Mouse (Mus musculus): Measurements from ENCODE around the gene Rnf220. TPM values are rescaled to one million over a fixed set of nuclear protein-coding genes. Genes with fewer than 3 reads are reported as not detected.

The Rnf220 gene
- total and polyA plus RNA-seq, 2 experiments: 13.3 to 31.0 TPM

- Histone ChIP-seq H3K4me1 (ENCODE audit: control insufficient read depth, insufficient read depth, low read length) (no peaks in the 10 kb centered on the region), H3K79me2 (ENCODE audit: control insufficient read depth, insufficient read depth, low read length) (no peaks in the 10 kb centered on the region), H3K27me3 (ENCODE audit: control insufficient read depth, insufficient read depth, low read length) (no peaks in the 10 kb centered on the region), H3K27ac (replicated peaks; ENCODE audit: insufficient read depth, low read depth, low read length) (no peak overlapping the region), H3K9ac (ENCODE audit: low read depth, low read length) (no peak overlapping the region), H3K4me3 (ENCODE audit: insufficient read depth, low read depth, low read length) (no peak overlapping the region), H3K36me3 (ENCODE audit: control insufficient read depth, insufficient read depth, low read length) (no peaks in the 10 kb centered on the region)
- WGBS: 86% methylated on average over 6 of the region's 6 CpGs
- TF ChIP-seq POLR2A (IDR thresholded peaks at IDR 0.05; ENCODE audit: extremely low read depth, insufficient read depth, low read length) (no peak), CTCF (IDR thresholded peaks at IDR 0.05; ENCODE audit: low read depth, low read length) (no peak)
- DNase-seq (ENCODE audit: extremely low read depth, low read depth, low spot score): no peak
These were observed 91.6 kb downstream of the Rnf220 start for GRCm38 (mm10) chr4:117405211-117405610.

- Histone ChIP-seq H3K4me1 (ENCODE audit: control insufficient read depth, insufficient read depth, low read length) (no peaks in the 10 kb centered on the region), H3K27me3 (ENCODE audit: control insufficient read depth, insufficient read depth, low read length) (no peaks in the 10 kb centered on the region), H3K79me2 (ENCODE audit: control insufficient read depth, insufficient read depth, low read length) (no peaks in the 10 kb centered on the region), H3K36me3 (ENCODE audit: control insufficient read depth, insufficient read depth, low read length) (no peaks in the 10 kb centered on the region), H3K27ac (replicated peaks; ENCODE audit: insufficient read depth, low read depth, low read length) (no peak overlapping the region), H3K4me3 (ENCODE audit: insufficient read depth, low read depth, low read length) (no peak overlapping the region), H3K9ac (ENCODE audit: low read depth, low read length) (no peak overlapping the region)
- TF ChIP-seq CTCF (IDR thresholded peaks at IDR 0.05; ENCODE audit: low read depth, low read length) (no peak), POLR2A (IDR thresholded peaks at IDR 0.05; ENCODE audit: extremely low read depth, insufficient read depth, low read length) (no peak)
- WGBS: 42% methylated on average over 3 of the region's 3 CpGs
- DNase-seq (ENCODE audit: extremely low read depth, low read depth, low spot score): no peak
These were observed 93.4 kb downstream of the Rnf220 start for GRCm38 (mm10) chr4:117403411-117403810.

GRCm38 (mm10) chr4:117397128-117397527, 99.7 kb downstream of the Rnf220 start:
- Histone ChIP-seq H3K27ac (replicated peaks; ENCODE audit: insufficient read depth, low read depth, low read length) (no peak overlapping the region), H3K9ac (ENCODE audit: low read depth, low read length) (no peak overlapping the region), H3K4me3 (ENCODE audit: insufficient read depth, low read depth, low read length) (no peak overlapping the region), H3K4me1 (ENCODE audit: control insufficient read depth, insufficient read depth, low read length) (no peaks in the 10 kb centered on the region), H3K36me3 (ENCODE audit: control insufficient read depth, insufficient read depth, low read length) (no peaks in the 10 kb centered on the region), H3K79me2 (ENCODE audit: control insufficient read depth, insufficient read depth, low read length) (no peaks in the 10 kb centered on the region), H3K27me3 (ENCODE audit: control insufficient read depth, insufficient read depth, low read length) (peaks cover 8% of the 10 kb centered on the region; the same call in 1 of the 2 replicates)
- WGBS: 73% methylated on average over 11 of the region's 11 CpGs
- DNase-seq (ENCODE audit: extremely low read depth, low read depth, low spot score): no peak
- TF ChIP-seq CTCF (IDR thresholded peaks at IDR 0.05; ENCODE audit: low read depth, low read length) (no peak), POLR2A (IDR thresholded peaks at IDR 0.05; ENCODE audit: extremely low read depth, insufficient read depth, low read length) (no peak)

- Histone ChIP-seq H3K4me3 (ENCODE audit: insufficient read depth, low read depth, low read length) (no peak overlapping the region), H3K36me3 (ENCODE audit: control insufficient read depth, insufficient read depth, low read length) (no peaks in the 10 kb centered on the region), H3K79me2 (ENCODE audit: control insufficient read depth, insufficient read depth, low read length) (no peaks in the 10 kb centered on the region), H3K9ac (ENCODE audit: low read depth, low read length) (no peak overlapping the region), H3K27me3 (ENCODE audit: control insufficient read depth, insufficient read depth, low read length) (peaks cover 10% of the 10 kb centered on the region; the same call in 1 of the 2 replicates), H3K27ac (replicated peaks; ENCODE audit: insufficient read depth, low read depth, low read length) (no peak overlapping the region), H3K4me1 (ENCODE audit: control insufficient read depth, insufficient read depth, low read length) (no peaks in the 10 kb centered on the region)
- 73% methylated on average over 7 of the region's 7 CpGs for WGBS
- no peak for TF ChIP-seq CTCF (IDR thresholded peaks at IDR 0.05; ENCODE audit: low read depth, low read length)
- TF ChIP-seq POLR2A (IDR thresholded peaks at IDR 0.05; ENCODE audit: extremely low read depth, insufficient read depth, low read length): no peak
- no peak for DNase-seq (ENCODE audit: extremely low read depth, low read depth, low spot score)
These were observed 103.8 kb downstream of the Rnf220 start for GRCm38 (mm10) chr4:117393027-117393426.

- Histone ChIP-seq H3K4me1 (ENCODE audit: control insufficient read depth, insufficient read depth, low read length) (no peaks in the 10 kb centered on the region), H3K36me3 (ENCODE audit: control insufficient read depth, insufficient read depth, low read length) (no peaks in the 10 kb centered on the region), H3K4me3 (ENCODE audit: insufficient read depth, low read depth, low read length) (no peak overlapping the region), H3K79me2 (ENCODE audit: control insufficient read depth, insufficient read depth, low read length) (no peaks in the 10 kb centered on the region), H3K27me3 (ENCODE audit: control insufficient read depth, insufficient read depth, low read length) (peaks cover 9% of the 10 kb centered on the region; the same call in 1 of the 2 replicates), H3K9ac (ENCODE audit: low read depth, low read length) (no peak overlapping the region), H3K27ac (replicated peaks; ENCODE audit: insufficient read depth, low read depth, low read length) (no peak overlapping the region)
- TF ChIP-seq CTCF (IDR thresholded peaks at IDR 0.05; ENCODE audit: low read depth, low read length): no peak
- no peak for TF ChIP-seq POLR2A (IDR thresholded peaks at IDR 0.05; ENCODE audit: extremely low read depth, insufficient read depth, low read length)
- WGBS: 37% methylated on average over 2 of the region's 2 CpGs
- no peak for DNase-seq (ENCODE audit: extremely low read depth, low read depth, low spot score)
These were observed 104.5 kb downstream of the Rnf220 start for GRCm38 (mm10) chr4:117392391-117392790.

- no peaks in the 10 kb centered on the region for H3K4me1 ChIP-seq (ENCODE audit: control insufficient read depth, insufficient read depth, low read length)
- 14% methylated on average over 9 of the region's 9 CpGs for WGBS
- no peak for DNase-seq (ENCODE audit: extremely low read depth, low read depth, low spot score)
- H3K9ac ChIP-seq (ENCODE audit: low read depth, low read length): no peak overlapping the region
- peaks cover 7% of the 10 kb centered on the region; the same call in 1 of the 2 replicates for H3K27me3 ChIP-seq (ENCODE audit: control insufficient read depth, insufficient read depth, low read length)
- no peak for TF ChIP-seq CTCF (IDR thresholded peaks at IDR 0.05; ENCODE audit: low read depth, low read length)
- TF ChIP-seq POLR2A (IDR thresholded peaks at IDR 0.05; ENCODE audit: extremely low read depth, insufficient read depth, low read length): no peak
- no peak overlapping the region for H3K4me3 ChIP-seq (ENCODE audit: insufficient read depth, low read depth, low read length)
- no peak overlapping the region for H3K27ac ChIP-seq (replicated peaks; ENCODE audit: insufficient read depth, low read depth, low read length)
- H3K79me2 ChIP-seq (ENCODE audit: control insufficient read depth, insufficient read depth, low read length): no peaks in the 10 kb centered on the region
- no peaks in the 10 kb centered on the region for H3K36me3 ChIP-seq (ENCODE audit: control insufficient read depth, insufficient read depth, low read length)
These were observed 104.9 kb downstream of the Rnf220 start for GRCm38 (mm10) chr4:117391966-117392365.

Data from liver, adult 2 months (tissue).